Mouse (Mus musculus) intestine, embryonic 15.5 days (tissue): Measurements from ENCODE around the gene Rsbn1l. TPM values are rescaled to one million over a fixed set of nuclear protein-coding genes. Genes with fewer than 3 reads are reported as not detected.

Source experiments
- ATAC-seq: fragments of 200-750 bp; cut with Nextera tagmentation; 2 replicates; pipeline ENCODE4 v1.8.0; 2017; ENCODE audit warnings: moderate TSS enrichment, moderate library complexity
- H3K27ac ChIP-seq: fragments of 300-500 bp; sonication (generic); 2 replicates; pipeline ENCODE4 v1.5.1; 2015; ENCODE audit warnings: mild to moderate bottlenecking, inconsistent platforms
- H3K27me3 ChIP-seq: fragments of 300-500 bp; sonication (generic); replicated peaks from 2 replicates; pipeline ENCODE4 v1.6.1; 2015; ENCODE audit warnings: inconsistent platforms
- H3K36me3 ChIP-seq: fragments of 300-500 bp; sonication (generic); 2 replicates; pipeline ENCODE4 v1.6.1; 2015; ENCODE audit warnings: inconsistent platforms
- H3K4me1 ChIP-seq: fragments of 300-500 bp; sonication (generic); replicated peaks from 2 replicates; pipeline ENCODE4 v1.6.1; 2015; ENCODE audit warnings: inconsistent platforms
- H3K4me2 ChIP-seq: fragments of 300-500 bp; sonication (generic); replicated peaks from 2 replicates; pipeline ENCODE4 v1.6.1; 2015; ENCODE audit warnings: mild to moderate bottlenecking, inconsistent platforms
- H3K4me3 ChIP-seq: fragments of 300-500 bp; sonication (generic); replicated peaks from 2 replicates; pipeline ENCODE4 v1.5.1; 2015; ENCODE audit warnings: inconsistent platforms
- H3K9ac ChIP-seq: fragments of 300-500 bp; sonication (generic); 2 replicates; pipeline ENCODE4 v1.6.1; 2015; ENCODE audit warnings: inconsistent platforms
- H3K9me3 ChIP-seq: fragments of 300-500 bp; sonication (generic); 2 replicates; pipeline ENCODE4 v1.6.1; 2016; ENCODE audit warnings: inconsistent platforms
- WGBS: fragments of 180-500 bp; shearing (Covaris S2); methylation state at CpG from one replicate; pipeline ENCODE4 v1.1.7; 2015; 5-methylcytosine and 5-hydroxymethylcytosine counted together
- polyA plus RNA-seq: library from polyadenylated mRNA; unstranded; fragments of >200 nt; fragmentation: Nextera tagmentation; extraction: Ambion mirVana; gene quantifications from 2 replicates; pipeline ENCODE4 v1.2.1, GENCODE M21; 2015

Gene Rsbn1l
- 4.2 and 4.9 TPM in 2 replicates for polyA plus RNA-seq

DNA sequence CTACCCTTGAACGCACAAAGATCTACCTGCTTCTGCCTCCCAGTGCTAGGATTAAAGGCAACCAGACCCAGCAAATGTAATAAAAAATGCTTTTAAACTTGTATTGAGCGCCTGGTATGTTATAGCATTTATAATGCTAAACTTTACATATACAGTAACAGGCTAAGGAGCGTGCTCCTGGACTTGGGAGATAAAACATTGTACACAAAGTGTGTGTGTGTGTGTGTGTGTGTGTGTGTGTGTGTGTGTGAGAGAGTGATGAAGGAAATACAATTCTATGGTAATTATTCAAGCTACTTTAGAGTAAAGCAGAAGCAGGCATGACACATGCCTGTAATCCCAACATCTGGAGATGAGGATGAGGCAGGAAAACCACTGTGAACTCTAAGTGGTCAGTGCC, at the start of gene Rsbn1l:
Rsbn1l (minus strand) TSS at position 101 of the 400 bp plus-strand sequence.
- Histone ChIP-seq H3K4me3 (no peak within 1 kb of the TSS), H3K36me3 (no peaks in the 10 kb centered on the region), H3K4me1 (0 out of 2 replicates have a peak, but pooled peaks cover 3% of the 10 kb centered on the region), H3K9me3 (no peaks in the 10 kb centered on the region), H3K27ac (no peak within 1 kb of the TSS), H3K9ac (no peak within 1 kb of the TSS), H3K4me2 (no peak within 1 kb of the TSS), H3K27me3 (no peaks in the 10 kb centered on the region)
- WGBS, result 94% methylated on average over 3 of the region's 3 CpGs
- no peak for ATAC-seq

DNA sequence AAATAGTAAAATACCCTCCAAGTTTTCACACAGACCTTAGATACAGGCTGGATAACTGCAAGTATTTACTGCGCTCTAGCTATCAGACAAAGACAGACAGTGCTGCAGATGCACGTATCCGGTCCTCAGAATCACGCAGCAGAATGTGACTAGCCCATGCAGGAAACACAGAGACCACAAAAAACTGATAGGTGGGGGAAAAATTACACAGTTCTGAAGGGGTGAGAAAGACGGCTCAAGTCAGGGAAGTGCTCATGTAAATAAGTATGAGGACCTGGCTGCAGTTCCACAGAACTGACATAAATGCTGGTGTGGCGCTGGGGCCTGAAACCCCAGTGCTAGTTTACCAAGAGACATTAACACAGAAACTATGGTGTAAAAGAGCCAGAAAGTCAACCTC, 46.5 kb upstream of the Rsbn1l start:
- Histone ChIP-seq H3K27ac (no peak overlapping the region), H3K9ac (no peak overlapping the region), H3K9me3 (no peaks in the 10 kb centered on the region), H3K36me3 (peaks cover 25% of the 10 kb centered on the region), H3K4me2 (no peak overlapping the region), H3K27me3 (no peaks in the 10 kb centered on the region), H3K4me1 (no peaks in the 10 kb centered on the region), H3K4me3 (no peak overlapping the region)
- 91% methylated on average over 6 of the region's 6 CpGs for WGBS
- no peak for ATAC-seq

DNA sequence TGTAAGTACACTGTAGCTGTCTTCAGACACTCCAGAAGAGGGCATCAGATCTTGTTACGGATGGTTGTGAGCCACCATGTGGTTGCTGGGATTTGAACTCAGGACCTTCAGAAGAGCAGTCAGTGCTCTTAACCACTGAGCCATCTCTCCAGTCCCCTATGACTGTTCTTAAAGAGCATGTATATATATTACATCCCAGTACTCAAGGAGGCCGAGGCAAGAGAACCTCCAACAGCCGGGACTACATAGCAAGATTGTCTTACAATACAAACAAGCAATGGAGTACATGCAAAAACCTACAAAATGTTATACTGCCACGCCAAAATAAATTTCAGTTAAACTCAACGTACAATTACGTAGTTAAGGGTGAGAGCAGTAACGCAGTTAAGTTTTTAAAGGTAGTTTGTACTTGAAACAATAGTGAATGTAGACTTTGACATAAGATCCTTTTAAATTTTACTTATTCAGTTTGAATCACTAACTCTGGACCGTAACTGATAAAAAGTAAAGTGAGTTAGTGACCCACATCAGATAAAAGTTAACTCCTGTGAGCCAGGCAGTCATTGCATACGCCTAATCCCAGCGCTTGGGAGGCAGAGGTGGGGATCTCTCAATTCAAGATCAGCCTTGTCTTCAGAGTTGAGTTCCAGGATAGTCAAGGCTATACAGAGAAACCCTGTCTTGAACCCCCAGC, 45.6 kb upstream of the Rsbn1l start:
- H3K9ac ChIP-seq, result no peak overlapping the region
- 94% methylated on average over 10 of the region's 10 CpGs for WGBS
- ATAC-seq, result no peak
- H3K4me2 ChIP-seq, result no peak overlapping the region
- peaks cover 29% of the 10 kb centered on the region for H3K36me3 ChIP-seq
- no peak overlapping the region for H3K4me3 ChIP-seq
- no peaks in the 10 kb centered on the region for H3K4me1 ChIP-seq
- H3K9me3 ChIP-seq, result no peaks in the 10 kb centered on the region
- H3K27ac ChIP-seq, result no peak overlapping the region
- H3K27me3 ChIP-seq, result no peaks in the 10 kb centered on the region

DNA sequence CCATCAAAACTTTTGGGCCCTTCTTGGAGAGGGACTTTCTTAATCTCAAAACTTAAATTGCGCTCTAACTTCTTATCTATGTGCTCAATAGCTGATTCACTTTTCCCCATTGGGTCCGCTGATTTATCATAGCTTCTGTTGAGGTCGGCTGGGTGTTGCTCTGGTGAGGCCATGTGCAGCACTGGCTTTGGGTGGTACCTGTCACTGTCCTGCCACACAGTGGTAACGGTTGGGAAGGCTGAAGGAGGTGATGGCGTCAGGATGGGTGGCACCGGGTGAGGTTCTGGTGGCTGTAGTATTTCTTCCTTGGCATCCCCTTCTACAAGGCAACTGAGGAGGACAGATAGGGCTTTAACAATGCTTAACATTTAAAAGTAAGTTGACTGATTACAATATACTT, 42.2 kb upstream of the Rsbn1l start:
- Histone ChIP-seq H3K4me1 (no peaks in the 10 kb centered on the region), H3K4me3 (no peak overlapping the region), H3K27me3 (no peaks in the 10 kb centered on the region), H3K9ac (no peak overlapping the region), H3K36me3 (peaks cover 34% of the 10 kb centered on the region), H3K4me2 (no peak overlapping the region), H3K27ac (no peak overlapping the region), H3K9me3 (no peaks in the 10 kb centered on the region)
- ATAC-seq, result no peak
- 92% methylated on average over 6 of the region's 6 CpGs for WGBS

DNA sequence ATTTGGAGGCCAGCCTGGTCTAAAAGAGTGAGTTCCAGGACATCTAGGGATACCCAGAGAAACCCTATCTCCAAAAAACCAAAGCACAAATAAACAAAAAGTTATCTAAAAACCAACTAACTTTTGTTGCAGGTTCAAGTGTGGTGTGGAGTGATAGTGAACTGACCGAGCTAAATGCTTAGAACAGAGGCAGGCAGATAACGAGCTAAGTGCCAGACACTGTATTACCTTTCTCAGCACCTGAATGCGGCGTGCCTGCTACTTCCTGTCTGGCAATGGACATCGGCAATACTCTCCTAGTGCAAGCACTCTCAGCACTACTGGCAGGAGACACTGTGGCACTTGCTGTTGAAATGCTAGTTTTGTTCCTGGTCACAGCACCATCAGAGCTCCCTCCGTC, 41.4 kb upstream of the Rsbn1l start:
- Histone ChIP-seq H3K27ac (no peak overlapping the region), H3K4me3 (no peak overlapping the region), H3K36me3 (peaks cover 34% of the 10 kb centered on the region), H3K27me3 (no peaks in the 10 kb centered on the region), H3K9ac (no peak overlapping the region), H3K9me3 (no peaks in the 10 kb centered on the region), H3K4me1 (no peaks in the 10 kb centered on the region), H3K4me2 (no peak overlapping the region)
- WGBS, result 93% methylated on average over 6 of the region's 6 CpGs
- ATAC-seq, result no peak

DNA sequence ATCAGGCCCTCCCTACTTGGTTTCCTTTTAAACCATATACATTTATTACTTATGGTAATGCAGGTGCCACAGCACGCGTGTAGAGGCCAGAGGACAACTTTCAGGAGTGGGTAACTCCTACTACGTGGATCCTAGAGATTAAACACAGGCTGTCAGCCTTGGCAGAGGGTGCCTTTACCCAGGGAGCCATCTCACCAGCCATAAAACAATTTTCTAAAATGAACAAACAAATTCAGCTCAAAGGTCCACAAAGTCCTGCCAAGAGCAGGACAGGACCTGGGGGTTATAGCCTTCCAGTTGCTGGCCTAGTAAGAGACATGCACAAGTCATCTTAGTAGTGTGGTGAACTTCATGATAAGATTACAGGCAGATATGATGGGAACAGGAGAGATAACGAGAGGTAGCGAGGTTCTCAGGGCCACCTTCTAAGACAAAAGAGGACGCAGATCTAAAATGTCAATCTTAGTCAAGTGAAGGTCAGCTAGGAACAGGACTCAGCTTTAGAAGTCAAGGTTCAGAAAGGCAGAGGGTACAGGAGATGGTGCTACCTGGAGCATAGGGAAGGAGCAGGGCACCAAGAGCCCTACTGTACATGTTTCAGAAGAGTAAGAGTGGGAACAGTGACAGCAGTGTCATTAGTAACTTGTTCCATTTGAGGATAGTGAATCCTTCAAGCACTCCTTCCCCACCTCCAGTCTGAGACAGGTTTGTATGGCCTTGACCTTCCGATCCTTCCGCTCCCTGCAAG, 34.0 kb upstream of the Rsbn1l start:
- no peak overlapping the region for H3K4me2 ChIP-seq
- 69% methylated on average over 8 of the region's 8 CpGs for WGBS
- H3K4me3 ChIP-seq, result no peak overlapping the region

DNA sequence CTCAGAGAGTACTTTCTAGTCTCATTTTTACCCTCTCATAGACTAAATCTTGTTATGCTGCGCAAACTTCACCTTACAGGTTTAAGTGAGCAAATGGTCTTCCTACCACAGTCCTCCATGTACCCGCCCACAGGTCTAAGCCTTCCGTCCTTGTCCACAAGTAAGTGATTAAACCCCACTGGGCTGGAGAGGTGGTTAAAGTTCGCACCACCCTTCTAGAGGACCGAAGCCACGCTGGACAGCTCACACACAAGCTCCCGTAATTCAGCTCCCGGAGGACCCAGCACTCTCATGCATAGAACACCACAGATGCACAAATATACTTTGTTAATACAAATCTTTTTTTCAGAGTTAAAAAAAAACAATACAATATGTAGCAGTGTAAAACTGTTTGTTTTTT, 30.1 kb upstream of the Rsbn1l start:
- H3K4me2 ChIP-seq, result no peak overlapping the region
- no peak overlapping the region for H3K9ac ChIP-seq
- no peaks in the 10 kb centered on the region for H3K9me3 ChIP-seq
- 93% methylated on average over 8 of the region's 8 CpGs for WGBS
- no peak for ATAC-seq
- no peak overlapping the region for H3K4me3 ChIP-seq
- H3K36me3 ChIP-seq, result peaks cover 6% of the 10 kb centered on the region; the same call in 1 of the 2 replicates
- no peaks in the 10 kb centered on the region for H3K4me1 ChIP-seq
- H3K27me3 ChIP-seq, result no peaks in the 10 kb centered on the region
- no peak overlapping the region for H3K27ac ChIP-seq

More for the DNA sequence above, 34.0 kb upstream of the Rsbn1l start:
- H3K27me3 ChIP-seq, result no peaks in the 10 kb centered on the region
- H3K36me3 ChIP-seq, result peaks cover 7% of the 10 kb centered on the region; the same call in 1 of the 2 replicates
- no peaks in the 10 kb centered on the region for H3K9me3 ChIP-seq
- peak; percentile 86 for ATAC-seq
- H3K9ac ChIP-seq, result no peak overlapping the region
- H3K4me1 ChIP-seq, result no peaks in the 10 kb centered on the region
- H3K27ac ChIP-seq, result no peak overlapping the region

DNA sequence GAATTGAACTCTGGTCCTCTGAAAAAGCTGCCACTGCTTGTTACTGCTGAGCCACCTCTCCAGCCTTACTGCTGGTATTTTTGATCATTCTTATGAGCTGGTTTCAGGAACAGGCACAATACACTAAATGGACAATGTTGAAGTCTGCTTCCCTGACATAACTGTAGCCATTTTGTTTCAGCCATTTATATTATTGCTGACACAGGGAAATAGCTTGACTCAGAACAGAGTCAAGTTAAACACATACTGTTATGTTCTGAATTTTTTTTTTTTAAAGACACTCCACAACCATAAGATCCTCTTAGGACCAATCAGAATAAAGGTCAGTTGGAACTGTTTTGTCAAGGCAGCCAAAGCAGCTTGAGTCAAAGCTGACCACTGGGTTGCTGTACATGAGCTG, 27.3 kb upstream of the Rsbn1l start:
- H3K4me1 ChIP-seq, result no peaks in the 10 kb centered on the region
- H3K36me3 ChIP-seq, result peaks cover 3% of the 10 kb centered on the region; the same call in 1 of the 2 replicates
- no peak overlapping the region for H3K9ac ChIP-seq
- no peaks in the 10 kb centered on the region for H3K9me3 ChIP-seq
- H3K4me2 ChIP-seq, result no peak overlapping the region
- H3K27ac ChIP-seq, result no peak overlapping the region
- no peak for ATAC-seq
- H3K27me3 ChIP-seq, result no peaks in the 10 kb centered on the region
- H3K4me3 ChIP-seq, result no peak overlapping the region

DNA sequence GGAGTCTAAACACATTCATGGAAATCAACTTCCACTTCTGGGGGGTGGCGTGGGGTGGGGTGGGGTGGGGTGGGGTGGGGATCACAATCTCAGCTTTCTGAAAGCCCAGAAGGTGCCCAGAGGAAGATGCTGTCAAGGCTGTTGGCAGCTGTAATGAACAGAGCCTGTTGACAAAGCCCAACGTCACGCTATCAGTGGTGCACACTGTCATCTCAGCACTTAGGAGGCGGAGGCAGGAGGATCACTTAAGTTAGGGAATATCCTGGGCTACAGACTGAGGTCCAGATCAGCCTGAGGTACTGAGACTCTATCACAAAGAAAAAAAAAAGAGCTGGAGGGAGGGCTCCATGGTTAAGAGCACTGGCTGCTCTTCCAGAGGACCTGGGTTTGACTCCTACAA, 18.5 kb upstream of the Rsbn1l start:
- Histone ChIP-seq H3K36me3 (no peaks in the 10 kb centered on the region), H3K27me3 (no peaks in the 10 kb centered on the region), H3K4me1 (no peaks in the 10 kb centered on the region), H3K4me2 (no peak overlapping the region), H3K9ac (no peak overlapping the region), H3K4me3 (no peak overlapping the region), H3K9me3 (no peaks in the 10 kb centered on the region), H3K27ac (no peak overlapping the region)
- 72% methylated on average over 4 of the region's 4 CpGs for WGBS
- no peak for ATAC-seq

DNA sequence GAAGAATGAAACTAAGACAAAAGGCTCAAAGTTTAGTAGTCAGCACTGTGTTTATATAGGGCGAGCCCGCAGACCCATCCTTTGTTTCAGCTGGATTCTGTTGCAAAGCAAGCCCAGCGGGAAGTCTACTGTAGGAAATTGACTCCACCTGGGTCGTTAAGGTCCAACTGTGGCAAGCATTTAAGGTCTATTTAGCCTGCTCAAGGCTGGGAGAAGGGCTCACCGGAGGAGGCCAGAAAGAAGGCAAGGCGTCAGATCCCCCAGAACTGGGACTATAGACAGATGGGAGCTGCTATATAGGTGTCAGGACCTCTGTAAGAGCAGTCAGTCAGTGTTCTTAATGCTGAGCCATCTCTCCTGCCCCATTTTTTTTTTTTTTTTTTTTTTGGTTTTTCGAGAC, 17.8 kb upstream of the Rsbn1l start:
- no peaks in the 10 kb centered on the region for H3K9me3 ChIP-seq
- no peaks in the 10 kb centered on the region for H3K27me3 ChIP-seq
- H3K9ac ChIP-seq, result no peak overlapping the region
- no peaks in the 10 kb centered on the region for H3K4me1 ChIP-seq
- no peak for ATAC-seq
- H3K4me3 ChIP-seq, result no peak overlapping the region
- H3K36me3 ChIP-seq, result no peaks in the 10 kb centered on the region
- 37% methylated on average over 7 of the region's 7 CpGs for WGBS
- no peak overlapping the region for H3K4me2 ChIP-seq
- H3K27ac ChIP-seq, result no peak overlapping the region

DNA sequence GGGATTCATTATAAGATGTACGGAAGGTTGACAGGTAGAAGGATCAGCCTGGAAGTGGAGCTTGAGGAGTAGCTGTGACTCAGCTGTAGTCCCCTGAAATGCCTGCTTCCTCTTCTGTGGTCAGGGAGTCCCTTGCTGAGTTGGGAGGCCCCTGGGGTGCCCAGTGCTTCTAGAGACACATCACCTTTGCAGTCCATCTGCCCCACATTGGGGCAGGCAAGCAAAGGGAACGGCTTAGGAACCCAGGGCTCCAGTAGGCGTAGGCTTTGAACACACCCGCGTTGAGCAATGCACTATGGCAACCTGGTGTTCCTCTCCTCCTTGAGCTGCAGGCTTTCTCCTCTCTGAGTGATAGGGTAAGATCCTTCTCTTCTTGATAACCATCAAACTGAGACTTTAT, 16.9 kb upstream of the Rsbn1l start:
- Histone ChIP-seq H3K27ac (no peak overlapping the region), H3K4me1 (no peaks in the 10 kb centered on the region), H3K9me3 (no peaks in the 10 kb centered on the region), H3K36me3 (no peaks in the 10 kb centered on the region), H3K9ac (no peak overlapping the region), H3K4me3 (no peak overlapping the region), H3K27me3 (no peaks in the 10 kb centered on the region), H3K4me2 (no peak overlapping the region)
- no peak for ATAC-seq
- WGBS, result 62% methylated on average over 5 of the region's 5 CpGs

DNA sequence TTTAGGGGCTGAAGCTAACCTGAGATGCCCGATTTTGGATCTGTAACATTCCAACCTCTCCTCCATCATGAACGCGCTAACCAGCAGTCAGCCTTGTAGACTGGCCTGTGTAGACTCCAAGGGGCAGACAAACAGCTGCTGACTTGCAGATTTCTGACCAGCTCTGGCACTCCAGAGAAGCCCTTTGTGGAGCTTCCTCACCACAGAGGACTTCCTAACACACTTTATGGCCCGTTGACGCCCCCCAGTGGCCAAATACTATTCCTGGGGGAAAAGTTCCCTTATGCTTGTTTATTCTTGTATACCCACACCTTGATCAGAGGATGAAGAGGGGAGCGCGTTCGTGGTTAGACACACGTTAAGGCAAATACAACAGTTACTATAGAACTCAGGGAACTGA, 12.8 kb upstream of the Rsbn1l start:
- Histone ChIP-seq H3K9me3 (no peaks in the 10 kb centered on the region), H3K27ac (no peak overlapping the region), H3K4me2 (no peak overlapping the region), H3K36me3 (no peaks in the 10 kb centered on the region), H3K9ac (no peak overlapping the region), H3K4me1 (no peaks in the 10 kb centered on the region), H3K27me3 (no peaks in the 10 kb centered on the region), H3K4me3 (no peak overlapping the region)
- no peak for ATAC-seq
- 60% methylated on average over 9 of the region's 9 CpGs for WGBS

DNA sequence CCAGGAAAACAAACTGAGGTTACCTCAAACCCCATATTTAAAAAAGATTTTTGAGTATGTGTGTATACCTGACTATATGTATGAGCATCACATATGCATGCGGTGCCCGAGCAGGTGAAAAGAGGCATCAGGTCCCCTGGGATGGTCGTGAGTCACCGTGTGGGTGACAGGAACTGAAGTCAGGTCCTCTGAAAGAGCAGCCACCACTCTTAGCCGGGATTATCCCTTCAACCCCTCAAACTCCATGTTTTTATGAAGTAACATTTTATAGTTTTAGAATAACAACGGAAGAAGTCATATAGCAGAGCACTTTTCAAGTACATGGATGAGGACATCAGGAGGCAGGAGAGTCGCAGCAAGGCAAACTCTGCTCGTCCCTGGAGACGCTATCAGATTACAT, 12.3 kb upstream of the Rsbn1l start:
- H3K4me3 ChIP-seq, result no peak overlapping the region
- no peak overlapping the region for H3K4me2 ChIP-seq
- H3K9ac ChIP-seq, result no peak overlapping the region
- H3K36me3 ChIP-seq, result no peaks in the 10 kb centered on the region
- H3K27me3 ChIP-seq, result no peaks in the 10 kb centered on the region
- H3K27ac ChIP-seq, result no peak overlapping the region
- no peaks in the 10 kb centered on the region for H3K9me3 ChIP-seq
- no peaks in the 10 kb centered on the region for H3K4me1 ChIP-seq
- 68% methylated on average over 9 of the region's 9 CpGs for WGBS
- ATAC-seq, result no peak
